1 mouse cellular context compared by ENCODE assay signal in the genomic region with DNA sequence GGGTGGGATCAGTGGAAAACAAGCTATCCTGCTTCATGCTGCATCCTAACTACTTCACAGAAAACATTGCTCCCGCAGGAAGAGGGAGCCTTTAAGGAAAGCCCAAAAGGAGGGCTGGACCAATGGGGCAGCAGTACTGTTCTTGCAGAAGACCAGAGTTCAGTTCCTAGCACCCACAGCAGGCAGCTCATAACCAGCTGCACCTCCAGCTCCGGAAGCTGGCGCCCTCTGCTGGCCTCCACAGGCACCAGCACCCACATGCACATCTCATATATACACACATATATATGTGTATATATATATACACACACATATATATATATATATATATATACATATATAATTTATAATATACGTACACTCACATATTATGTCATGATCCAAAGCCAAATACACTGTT.
TF ChIP-seq lines count a peak whose summit lies in the region.

No protein-coding gene starts in this region.

TF ChIP-seq in MEL, 35 proteins besides CTCF, POLR2A, EP300 and RAD21:
- no peak for TF ChIP-seq USF2 (IDR thresholded peaks at IDR 0.05; ENCODE audit: borderline replicate concordance in 1 of 2, insufficient read depth in 1 of 2, low read depth in 1 of 2, low read length in 2 of 2)
- TF ChIP-seq ZKSCAN1 (IDR thresholded peaks at IDR 0.05; ENCODE audit: low read depth, low read length), result no peak
- TF ChIP-seq POLR2AphosphoS5 (IDR thresholded peaks at IDR 0.05; ENCODE audit: borderline replicate concordance, low read depth, low read length), result no peak
- TF ChIP-seq ELF1 (IDR thresholded peaks at IDR 0.05; ENCODE audit: low read depth, low read length), result no peak
- TF ChIP-seq KAT2A (conservative IDR thresholded peaks at IDR 0.05; ENCODE audit: low read depth, low read length), result no peak
- no peak for TF ChIP-seq ETS1 (IDR thresholded peaks at IDR 0.05; ENCODE audit: low read depth, low read length)
- no peak for TF ChIP-seq UBTF (IDR thresholded peaks at IDR 0.05; ENCODE audit: borderline replicate concordance, insufficient read depth, low read depth, low read length)
- TF ChIP-seq NELFE (IDR thresholded peaks at IDR 0.05; ENCODE audit: low read depth, low read length), result no peak
- TF ChIP-seq SMC3 (IDR thresholded peaks at IDR 0.05; ENCODE audit: low read depth, low read length), result no peak
- TF ChIP-seq SIN3A (IDR thresholded peaks at IDR 0.05; ENCODE audit: low read length), result no peak
- no peak for TF ChIP-seq POLR2AphosphoS2 (IDR thresholded peaks at IDR 0.05; ENCODE audit: low read length)
- no peak for TF ChIP-seq CHD1 (IDR thresholded peaks at IDR 0.05; ENCODE audit: low read depth, low read length)
- no peak for TF ChIP-seq GABPA (IDR thresholded peaks at IDR 0.05; ENCODE audit: low read depth, low read length)
- TF ChIP-seq MXI1 (IDR thresholded peaks at IDR 0.05; ENCODE audit: low read depth, low read length), result no peak
- no peak for TF ChIP-seq ZC3H11A (IDR thresholded peaks at IDR 0.05; ENCODE audit: low read depth, low read length)
- TF ChIP-seq MAFK (IDR thresholded peaks at IDR 0.05; ENCODE audit: borderline replicate concordance, low read depth, low read length), result no peak
